Mouse (Mus musculus): ENCODE data around the gene Eif4e3.

Eif4e3 gene

DNA sequence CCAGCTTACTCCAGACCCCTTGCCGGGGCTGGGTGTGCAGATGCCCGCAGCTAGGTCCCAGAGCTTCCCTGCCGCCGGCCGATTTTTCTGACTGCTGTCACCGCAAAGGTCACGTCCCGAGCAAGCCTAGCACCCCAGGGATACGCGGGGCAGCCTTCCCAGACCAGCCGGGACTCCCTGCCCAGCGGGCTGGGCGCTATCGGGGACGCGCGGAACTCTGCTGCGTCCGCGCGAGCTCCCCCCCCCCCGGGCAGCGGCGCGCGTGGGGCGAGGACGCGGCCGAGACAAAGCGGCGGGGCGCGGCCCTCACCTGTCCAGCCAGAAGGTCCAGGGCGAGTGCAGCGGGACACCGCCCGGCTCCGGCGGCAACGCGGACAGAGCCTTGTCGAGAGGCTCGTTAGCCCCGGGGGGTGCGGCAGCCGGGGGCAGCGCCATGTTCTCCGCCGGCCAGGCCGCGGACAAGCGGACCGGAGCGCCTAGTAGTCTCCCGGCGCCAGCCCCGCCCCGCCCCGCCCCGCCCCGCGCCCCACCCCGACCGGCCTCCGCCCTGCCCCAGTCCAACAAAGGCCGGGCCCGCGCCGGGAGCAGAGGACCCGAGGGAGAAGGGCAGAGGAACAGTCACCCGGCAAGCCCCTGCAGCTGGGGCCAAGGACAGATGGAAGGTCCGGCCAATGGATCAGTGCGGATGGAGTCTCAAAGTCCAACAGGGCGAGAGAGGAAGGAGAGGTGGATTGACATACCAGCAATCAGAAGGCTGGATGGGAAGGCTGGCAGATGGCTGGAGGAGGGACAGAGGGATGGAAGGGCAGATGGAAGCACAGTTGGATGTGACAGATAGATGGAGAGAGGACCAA is at the start of gene Eif4e3, which contains the start of gene Gm20696:
TSS of gene Eif4e3 (minus strand) at position 454 of the 854 bp plus-strand sequence.
TSS of gene Gm20696 (minus strand) at position 480 of the 854 bp plus-strand sequence.
- peak; percentile 75 for DNase-seq

DNA sequence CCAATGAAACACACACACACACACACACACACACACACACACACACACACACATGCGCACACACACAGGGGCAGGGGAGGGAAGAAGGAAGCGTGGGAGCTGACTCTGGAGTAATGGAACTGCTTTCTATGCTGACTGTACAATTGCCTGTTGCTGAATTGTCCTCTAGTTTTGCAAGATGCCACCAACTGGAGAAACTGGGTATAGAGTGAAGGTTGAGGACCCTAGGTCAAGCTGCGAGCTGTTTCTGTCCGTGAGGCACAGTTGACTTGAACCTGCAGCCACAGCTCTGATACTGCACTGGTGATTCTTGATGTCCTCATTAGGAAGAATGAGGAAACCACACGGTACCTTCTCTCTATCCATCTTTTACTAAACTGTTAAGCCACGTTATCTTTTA is 49.3 kb upstream of the Eif4e3 start:
- no peak for DNase-seq

DNA sequence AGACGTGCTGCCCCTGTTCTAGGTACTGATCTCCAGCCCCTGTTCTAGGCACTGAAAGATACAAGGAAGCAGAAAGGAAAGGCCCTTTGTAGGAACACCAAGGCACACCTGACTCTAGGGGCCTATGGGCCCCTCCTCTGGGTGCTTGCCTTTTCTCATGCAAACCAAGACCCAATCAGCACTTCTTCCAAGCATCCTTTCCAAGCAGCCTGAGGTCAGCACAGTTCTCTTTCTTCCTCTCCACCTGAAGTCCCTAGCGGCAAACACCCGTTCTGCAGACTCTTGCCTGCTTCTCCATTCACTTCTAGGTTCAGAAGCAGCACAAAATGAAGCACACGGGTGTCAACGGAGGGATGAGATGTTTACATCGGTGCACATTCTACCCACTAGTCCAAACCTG is 48.6 kb upstream of the Eif4e3 start:
- no peak for DNase-seq

DNA sequence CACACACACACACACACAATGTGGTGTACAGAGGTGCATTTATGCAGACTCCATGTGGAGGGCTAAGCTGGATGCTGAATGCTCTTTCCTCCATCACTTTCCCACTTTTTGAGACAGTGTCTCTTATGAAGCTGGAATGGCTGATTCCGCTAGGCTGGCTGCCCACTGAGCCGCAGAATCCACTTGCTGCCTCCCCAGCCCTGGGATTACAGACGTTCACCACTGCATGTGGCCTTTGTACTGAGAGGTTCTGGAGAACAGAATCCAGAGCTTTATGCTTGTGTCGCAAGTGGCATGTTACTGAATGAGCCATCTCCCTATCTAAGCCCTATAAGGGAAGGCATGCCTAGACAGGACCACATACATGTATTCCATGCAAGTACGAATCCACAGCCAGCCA is 46.7 kb upstream of the Eif4e3 start:
- no peak for DNase-seq

DNA sequence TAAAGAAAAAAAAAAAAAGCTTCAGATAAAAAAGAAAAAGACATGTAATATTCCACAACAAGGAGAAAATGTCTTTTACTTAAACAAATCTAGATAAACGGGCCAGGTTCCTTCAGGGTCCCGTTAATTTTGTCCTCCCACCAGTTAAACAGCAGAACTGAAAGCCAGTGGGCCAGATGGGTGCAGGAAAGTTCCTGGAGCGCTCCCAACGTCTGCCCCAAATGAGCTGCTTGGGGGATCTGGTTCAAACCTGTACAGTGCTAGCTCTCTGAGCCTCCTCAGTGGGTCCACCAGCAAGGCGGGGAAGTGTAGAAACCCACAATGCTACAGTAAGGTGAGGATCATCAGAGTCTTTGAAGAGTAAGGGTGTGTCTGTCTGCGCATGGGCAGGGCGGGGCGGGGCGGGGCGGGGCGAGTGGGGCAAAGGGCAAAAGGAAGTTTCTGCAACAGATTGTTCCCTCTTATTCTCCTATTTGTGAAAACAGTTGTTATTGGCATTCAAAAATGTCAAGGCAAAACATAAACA is 45.1 kb upstream of the Eif4e3 start:
- DNase-seq = no peak

DNA sequence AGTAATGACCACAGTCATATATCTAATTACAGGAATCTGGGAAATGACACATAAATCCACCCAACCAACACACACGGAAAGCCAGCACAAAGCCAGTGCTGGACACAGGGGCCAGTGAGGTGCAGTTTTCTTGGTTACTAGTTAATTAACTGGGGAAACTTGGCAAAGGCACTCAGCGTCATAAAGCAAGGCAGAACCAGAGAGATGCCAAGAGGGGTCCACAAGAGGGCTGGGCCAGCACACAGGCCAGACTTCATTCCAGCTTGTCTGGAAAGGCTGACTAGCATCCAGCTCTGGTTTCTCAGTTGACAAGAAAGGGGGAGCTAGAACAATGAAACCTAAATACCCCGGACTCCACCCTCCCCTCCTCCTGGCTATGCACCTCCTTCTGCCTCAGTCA is 33.9 kb upstream of the Eif4e3 start:
- peak; percentile 23 for DNase-seq

DNA sequence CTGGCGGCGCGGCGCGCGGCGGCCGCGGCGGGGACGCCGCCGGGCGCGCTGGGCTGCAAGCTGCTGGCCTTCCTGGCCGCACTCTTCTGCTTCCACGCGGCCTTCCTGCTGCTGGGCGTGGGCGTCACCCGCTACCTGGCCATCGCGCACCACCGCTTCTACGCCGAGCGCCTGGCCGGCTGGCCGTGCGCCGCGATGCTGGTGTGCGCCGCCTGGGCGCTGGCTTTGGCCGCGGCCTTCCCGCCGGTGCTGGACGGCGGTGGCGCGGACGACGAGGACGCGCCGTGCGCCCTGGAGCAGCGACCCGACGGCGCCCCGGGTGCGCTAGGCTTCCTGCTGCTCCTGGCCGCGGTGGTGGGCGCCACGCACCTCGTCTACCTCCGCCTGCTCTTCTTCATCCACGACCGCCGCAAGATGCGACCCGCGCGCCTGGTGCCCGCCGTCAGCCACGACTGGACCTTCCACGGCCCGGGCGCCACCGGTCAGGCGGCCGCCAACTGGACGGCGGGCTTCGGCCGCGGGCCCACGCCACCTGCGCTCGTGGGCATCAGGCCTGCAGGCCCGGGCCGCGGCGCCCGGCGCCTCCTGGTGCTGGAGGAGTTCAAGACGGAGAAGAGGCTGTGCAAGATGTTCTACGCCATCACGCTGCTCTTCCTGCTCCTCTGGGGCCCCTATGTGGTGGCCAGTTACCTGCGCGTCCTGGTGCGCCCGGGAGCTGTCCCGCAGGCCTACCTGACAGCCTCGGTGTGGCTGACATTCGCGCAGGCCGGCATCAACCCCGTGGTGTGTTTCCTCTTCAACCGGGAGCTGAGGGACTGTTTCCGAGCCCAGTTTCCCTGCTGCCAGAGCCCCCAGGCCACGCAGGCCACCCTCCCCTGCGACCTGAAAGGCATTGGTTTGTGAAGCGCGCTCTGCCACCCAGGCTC is 26.6 kb upstream of the Eif4e3 start:
- DNase-seq = peak; percentile 16

DNA sequence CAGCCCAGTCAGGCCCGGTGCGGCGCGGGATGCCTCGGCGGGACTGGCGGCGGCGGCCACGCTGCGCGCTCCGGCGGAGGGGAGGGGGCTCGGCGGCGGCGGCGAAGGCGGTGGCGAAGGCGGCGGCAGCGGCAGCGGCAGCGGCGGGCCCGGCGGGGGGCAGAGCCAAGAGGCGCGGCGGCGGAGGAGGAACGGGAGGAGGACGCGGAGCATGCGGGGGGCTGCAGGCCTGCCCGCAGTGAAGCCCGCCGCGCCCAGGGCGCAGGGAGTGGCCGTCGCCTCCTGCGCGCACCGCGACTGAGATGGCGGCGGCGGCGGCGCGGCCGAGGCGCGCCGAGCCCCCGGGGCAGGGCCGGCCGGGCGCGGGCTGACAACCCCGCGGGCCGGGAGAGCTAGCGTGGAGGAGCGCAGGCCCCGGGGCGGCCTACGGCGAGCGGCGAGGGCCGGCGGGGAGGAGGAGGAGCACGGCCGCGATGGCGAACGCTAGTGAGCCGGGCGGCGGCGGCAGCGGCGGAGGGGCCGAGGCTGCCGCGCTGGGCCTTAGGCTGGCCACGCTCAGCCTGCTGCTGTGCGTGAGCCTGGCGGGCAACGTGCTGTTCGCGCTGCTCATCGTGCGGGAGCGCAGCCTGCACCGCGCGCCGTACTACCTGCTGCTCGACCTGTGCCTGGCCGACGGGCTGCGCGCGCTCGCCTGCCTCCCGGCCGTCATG is 25.8 kb upstream of the Eif4e3 start, which contains the start of gene Gpr27:
TSS of gene Gpr27 (plus strand) at position 474 of the 710 bp plus-strand sequence.
- peak; percentile 29 for DNase-seq

DNA sequence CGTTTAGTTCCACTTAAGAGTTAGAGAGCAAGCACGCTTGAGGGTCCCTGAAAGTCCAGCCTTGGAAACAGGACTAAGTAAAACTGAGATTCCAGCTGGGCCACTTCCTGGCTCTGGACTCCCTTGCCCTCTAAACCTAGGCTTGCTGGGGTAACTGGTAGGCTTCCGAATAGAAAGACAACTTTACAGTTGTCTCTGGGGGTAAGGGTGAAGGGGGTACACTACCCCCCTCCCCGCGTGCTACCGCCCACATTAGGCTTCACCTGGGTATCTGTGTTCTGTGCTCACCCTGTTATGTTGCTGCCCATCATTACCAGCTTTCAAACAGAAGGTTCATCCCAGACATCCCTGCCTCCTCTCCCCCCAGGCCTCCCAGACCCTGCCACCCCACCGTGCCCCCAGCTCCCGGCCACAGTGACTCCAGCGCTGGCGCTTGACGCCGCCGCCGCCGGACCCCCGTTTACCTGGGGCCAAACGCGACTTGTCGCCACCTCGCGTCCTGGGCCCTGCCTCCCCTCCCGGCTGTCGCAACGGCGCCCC is 25.2 kb upstream of the Eif4e3 start:
- no peak for DNase-seq

DNA sequence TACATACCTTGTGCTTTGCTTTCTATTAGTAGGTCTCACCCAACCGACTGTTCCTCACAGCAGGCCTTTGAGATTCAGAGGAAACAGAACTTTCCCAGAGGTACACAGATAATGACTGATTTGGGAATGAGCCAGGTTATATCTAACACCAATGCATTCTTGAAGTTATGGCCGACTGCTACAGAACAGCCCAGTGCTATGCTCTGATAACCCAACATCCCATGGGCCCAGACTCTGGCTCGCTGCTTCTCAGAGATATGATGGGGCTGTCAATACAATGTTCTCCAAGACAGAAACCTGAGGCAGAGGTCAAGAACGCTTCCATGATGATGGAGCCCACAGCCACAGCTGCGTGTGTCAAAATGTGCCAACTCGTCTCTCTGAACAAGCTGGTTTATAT is 21.9 kb upstream of the Eif4e3 start:
- DNase-seq = no peak

DNA sequence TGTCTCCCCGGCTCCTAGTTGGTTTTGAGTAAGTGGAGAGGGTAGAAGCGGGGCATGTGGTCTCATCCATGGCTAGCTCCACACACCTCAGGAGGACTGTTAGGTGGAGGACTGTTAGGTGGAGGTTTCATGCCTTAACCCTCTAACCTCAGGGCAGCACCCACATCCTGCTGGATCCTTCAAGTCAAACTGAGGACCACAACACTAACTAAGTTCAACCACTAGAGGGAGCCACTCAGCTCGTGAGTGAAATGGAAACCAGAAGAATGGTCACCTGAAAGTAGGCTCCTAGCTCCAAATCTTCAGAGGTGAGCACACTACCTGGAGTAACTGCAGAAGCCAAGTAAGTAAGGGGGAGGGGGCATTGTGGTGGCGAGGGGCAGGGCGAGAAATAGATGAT is 18.3 kb upstream of the Eif4e3 start:
- no peak for DNase-seq

DNA sequence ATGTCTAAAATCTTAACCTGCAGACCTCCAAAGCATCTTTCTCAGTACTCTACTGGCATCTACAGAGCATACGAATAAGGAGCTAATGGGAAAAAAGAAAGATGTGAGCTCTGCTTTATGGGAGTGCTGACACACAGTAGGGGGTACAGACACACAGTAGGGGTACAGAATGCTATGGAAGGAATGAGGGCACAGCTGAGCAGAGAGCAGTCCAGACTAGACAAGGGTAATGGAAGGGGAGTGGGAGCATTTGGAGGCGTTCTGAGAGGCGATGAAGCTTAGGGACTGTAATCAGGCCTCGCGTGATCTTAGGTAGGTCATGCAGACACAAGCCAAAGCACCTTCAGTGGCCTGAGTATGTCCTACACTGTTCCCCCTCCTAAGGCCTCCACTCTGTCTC is 17.4 kb upstream of the Eif4e3 start:
- no peak for DNase-seq

DNA sequence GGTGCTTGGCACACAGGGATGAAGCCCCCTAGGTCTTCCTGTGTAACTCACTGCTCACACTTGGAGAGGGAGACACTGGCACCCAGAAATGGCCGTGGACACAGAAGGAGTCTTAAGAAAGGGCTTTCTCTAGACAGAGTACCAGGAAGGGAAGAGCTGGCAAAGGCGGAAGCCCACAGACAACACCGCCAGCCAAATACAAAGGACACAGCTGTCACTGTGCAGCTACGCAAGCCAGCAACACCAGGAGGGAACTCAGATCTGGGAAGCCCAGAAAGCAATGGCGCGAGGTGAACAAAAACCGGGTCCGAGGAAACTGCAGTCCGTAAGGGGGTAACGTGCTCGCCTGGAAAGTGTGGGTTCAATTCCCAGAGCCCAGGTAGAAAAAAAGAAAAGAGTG is 11.5 kb upstream of the Eif4e3 start:
- DNase-seq = no peak

DNA sequence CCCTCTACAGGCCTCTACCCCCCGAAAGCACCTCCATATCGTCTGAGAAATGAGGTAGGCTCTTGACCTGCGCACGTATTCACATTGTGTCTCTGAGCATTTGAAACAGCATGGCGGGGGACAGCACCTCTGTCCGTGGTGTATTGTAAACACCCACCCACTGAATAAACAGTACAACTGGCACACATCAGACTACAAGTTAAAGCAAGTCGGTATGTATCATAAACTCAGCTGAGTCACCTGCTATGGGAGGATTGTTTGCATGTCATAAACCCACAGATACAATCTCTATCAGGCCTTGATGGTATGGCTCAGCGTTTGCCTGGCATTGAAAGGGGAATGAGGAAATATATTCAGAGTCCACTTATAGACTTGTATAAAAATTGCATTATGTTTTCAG is 10.8 kb upstream of the Eif4e3 start:
- no peak for DNase-seq

DNA sequence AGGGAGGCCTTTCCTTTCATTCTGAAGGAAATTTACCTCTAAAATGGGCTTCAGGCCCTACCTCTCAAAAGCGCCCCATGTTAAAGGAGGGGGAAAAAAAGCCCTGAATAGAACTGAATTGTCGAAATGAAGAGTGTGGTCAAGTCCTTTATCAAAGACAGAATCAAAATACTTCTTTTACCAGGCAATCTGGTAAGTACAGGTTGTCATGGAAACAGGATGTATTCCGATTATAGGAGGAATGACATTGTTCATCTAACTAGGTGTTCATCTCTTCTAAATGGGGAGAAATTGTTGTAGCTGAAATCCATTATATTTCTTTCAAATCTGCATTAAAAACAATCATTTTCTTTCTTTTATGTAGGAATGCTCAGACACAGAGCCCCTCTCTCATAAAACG is 7.9 kb upstream of the Eif4e3 start:
- DNase-seq = no peak

DNA sequence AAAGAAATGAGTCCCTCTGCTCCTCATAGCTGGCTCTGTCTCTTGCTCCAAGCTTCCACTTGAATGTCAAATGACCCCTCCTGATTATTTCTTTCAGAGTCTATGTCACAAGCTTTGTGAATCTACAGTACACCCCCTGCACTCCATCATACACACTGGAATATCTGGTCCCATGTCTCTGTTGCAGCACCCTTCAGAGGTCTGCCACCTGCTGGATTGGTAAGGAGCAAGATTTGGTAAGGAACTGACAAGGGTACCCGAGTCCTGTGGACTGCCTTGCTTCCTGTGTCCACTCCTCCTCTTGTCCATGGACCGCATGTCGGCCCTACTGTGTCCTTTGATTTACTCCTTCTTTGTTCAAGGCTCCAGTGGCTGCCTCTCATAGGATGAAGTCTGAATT is 5.2 kb upstream of the Eif4e3 start:
- DNase-seq = no peak

DNA sequence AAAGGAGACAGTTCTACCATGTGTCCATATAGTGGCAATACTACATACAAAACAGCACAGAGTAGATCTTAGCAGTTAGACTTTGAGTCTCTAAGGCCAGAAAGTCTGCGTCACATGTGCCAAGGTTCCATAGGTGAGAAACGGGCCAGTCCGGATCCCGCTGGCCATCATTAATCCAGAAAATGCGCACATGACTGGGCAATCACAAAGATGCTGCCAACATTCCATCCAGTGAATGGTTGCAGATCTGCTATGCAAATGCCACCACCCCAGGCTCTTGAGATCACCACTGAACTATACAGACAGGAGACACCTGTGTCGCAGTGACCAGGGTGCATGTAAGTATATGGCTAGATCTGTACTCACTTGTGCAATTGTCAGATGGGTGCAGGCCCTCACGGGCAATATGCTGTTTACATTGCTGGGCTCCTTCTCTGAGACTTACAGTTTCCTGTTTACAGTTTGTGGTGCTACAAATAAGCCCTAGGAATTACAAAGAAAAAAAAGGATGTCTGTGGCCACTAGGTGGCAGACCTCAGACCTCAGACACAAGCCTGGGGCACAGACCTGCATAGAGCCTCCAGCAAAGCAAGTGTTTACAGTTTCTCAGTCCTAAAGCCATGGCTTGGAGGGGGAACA is 4.0 kb upstream of the Eif4e3 start:
- peak; percentile 56 for DNase-seq

DNA sequence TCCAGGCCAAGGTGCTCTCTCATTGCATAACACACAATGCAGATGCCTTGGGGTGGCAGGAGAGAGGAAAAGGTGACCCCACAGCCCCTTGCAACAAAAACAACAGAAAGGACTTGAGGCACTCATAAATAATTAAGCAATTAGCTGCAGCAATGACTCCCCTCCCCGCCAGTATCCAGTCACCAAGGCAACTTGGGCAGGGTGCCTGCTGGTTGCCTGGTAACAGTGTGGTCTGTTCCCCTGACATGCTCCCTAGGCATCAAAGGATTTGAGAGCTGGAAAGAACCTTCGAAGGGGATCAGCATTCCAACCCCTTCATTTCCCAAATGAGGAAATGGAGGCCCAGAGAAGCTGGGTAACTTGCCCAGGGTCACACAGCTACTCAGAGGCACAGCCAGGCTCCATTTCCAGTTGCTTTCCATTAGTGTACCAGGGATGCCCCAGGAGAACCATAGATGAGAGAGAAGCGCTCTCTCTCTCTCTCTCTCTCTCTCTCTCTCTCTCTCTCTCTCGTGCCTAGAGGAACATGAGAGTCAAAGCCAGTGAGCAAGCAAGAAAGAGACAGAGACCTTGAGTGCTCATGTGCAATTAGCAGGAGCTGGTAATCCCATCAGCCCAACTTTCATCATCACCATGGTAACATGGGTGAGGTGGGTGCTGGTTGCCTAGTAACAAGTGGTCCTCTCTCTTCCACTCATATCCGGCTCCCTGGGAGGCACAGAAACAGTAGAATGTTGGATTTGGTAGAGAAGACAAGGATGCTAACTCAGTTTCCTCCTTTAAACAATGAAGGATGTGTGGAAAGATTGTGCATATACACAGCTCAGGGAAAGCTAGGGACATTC is 3.1 kb upstream of the Eif4e3 start:
- peak; percentile 50 for DNase-seq

DNA sequence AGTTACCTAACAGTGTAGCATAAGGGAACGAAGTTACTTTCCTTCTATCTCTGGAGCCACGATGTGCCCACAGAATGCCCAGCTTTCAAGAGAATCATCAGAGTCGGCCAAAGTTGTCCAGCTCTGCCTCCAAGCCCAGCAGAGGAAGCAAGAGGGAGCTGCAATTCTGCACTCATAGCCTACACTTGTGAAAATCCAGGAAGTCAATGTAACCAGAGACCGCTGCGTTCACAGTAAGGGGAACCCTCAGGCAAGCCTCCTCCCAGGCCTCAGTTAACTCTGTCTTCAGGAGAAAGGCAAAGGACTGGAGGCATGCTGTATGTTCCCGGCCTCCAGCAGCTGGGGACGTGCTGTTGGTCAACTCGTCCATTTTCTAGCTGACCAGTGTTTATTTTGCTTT is 719 bp upstream of the Eif4e3 start:
- DNase-seq = no peak

DNA sequence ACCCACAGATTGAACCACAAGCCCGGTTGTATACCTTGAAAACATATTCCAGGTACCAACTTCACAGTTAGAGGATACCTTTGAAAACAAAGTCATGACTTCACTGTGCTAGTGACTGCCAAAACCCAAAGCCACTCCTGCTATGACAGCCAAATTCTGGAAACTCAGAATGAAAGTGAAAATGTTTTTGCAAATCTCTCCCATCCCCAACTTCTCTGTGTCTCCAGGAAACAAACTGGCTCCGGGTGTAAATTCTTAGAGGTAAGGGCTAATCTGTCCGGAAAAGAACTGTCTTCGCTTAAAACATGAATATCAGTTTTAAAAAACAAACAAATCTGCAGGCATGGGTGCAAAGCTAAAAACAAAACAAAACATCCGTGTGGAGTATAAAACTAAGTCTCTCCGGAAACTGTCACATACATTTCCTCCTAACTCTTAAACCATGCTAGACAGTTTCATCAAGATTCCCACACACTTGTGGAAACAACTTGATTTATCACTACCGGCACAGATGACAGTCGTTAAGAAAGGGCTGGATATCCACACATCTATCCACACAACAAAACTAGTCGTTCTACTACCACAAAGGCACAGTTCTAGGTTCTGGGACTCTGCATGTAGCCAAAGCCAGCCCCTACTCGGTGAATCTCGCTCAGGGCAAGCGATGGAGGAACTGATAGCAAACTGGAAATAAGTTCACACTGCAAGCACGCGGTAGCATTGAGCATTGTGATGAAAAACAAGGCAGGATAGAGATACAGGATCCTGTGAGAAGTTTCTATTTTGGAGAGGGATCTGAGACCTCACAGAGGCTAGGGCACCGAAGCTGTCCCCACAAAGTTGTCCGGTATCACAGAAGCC is 884 bp downstream of the Eif4e3 start:
- no peak for DNase-seq

All from kidney, adult 18-20 months (tissue).